Mouse (Mus musculus): ENCODE data around the gene Zfp131. TPM values are rescaled to one million over a fixed set of nuclear protein-coding genes. Genes with fewer than 3 reads are reported as not detected.

The Zfp131 gene
- total RNA-seq, 2 experiments from 2014 or later = 41.5 to 44.3 TPM

Other genes starting within 250 kb of the Zfp131 start
- gene Ccl28, start 167.1 kb downstream of the Zfp131 start, total RNA-seq (2021) = 1 to 10 TPM; 1.9 to 2.1 TPM
- 100 to 1,000 TPM; 639 to 688 TPM for gene Hmgcs1, start 100.5 kb downstream of the Zfp131 start, total RNA-seq (2021)
- 10 to 100 TPM; 15.2 to 16.3 TPM for gene Nim1k, start 35.0 kb downstream of the Zfp131 start, total RNA-seq (2021)
- gene AF067063, start 39.3 kb upstream of the Zfp131 start, total RNA-seq (2021) = not detected
- gene D13Ertd608e, start 45.1 kb upstream of the Zfp131 start, total RNA-seq (2021) = not detected
- not detected for gene Tcstv1, start 103.9 kb upstream of the Zfp131 start, total RNA-seq (2021)
- not detected for gene Gm21761, start 138.4 kb upstream of the Zfp131 start, total RNA-seq (2021)
- not detected for gene B020031M17Rik, start 159.9 kb upstream of the Zfp131 start, total RNA-seq (2021)
- gene Gm36079, start 236.1 kb upstream of the Zfp131 start, total RNA-seq (2021) = not detected

Measured in left cerebral cortex, postnatal 10 days (tissue).